Mouse (Mus musculus) bone marrow, adult 2 months (tissue): ENCODE data around the gene Hdac10.

Source experiments
- CTCF ChIP-seq: fragments of 200-500 bp; IDR thresholded peaks from 2 replicates; pipeline ENCODE4 v1.5.1; 2011; ENCODE audit warnings: low read length, control low read depth; ENCODE audit not compliant: control insufficient read depth, insufficient read depth
- POLR2A ChIP-seq: fragments of 200-500 bp; IDR thresholded peaks from 2 replicates; pipeline ENCODE4 v1.6.1; 2011; ENCODE audit warnings: low read depth, mild to moderate bottlenecking, control low read depth, low read length, borderline replicate concordance; ENCODE audit not compliant: control insufficient read depth

DNA sequence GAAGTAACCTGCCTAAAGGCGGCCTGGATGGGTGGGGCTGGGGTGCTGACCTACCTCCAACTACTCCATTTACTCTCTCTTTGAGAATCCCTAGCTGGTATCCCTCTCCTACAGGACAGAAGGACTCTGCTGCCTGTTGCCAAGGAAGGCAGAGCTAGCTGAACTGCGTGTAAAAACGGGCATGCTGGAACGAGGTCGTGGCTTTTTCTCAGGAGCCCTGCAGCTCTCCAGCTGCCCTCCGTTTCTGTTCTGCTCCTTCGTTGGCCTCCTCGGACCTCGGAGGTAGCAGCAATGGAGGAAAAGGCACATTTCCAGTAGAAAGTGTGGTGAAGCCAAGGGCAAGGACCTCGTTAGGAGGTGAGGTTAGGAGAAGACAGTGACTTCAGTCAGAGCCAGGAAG, 40.4 kb upstream of the Hdac10 start:
- TF ChIP-seq CTCF (no peak), POLR2A (no peak)
